Mouse (Mus musculus) intestine, embryonic 15.5 days (tissue): ENCODE data around the gene Exosc5. TPM values are rescaled to one million over a fixed set of nuclear protein-coding genes. Genes with fewer than 3 reads are reported as not detected.

Experiments
- ATAC-seq: fragments of 200-750 bp; cut with Nextera tagmentation; 2 replicates; pipeline ENCODE4 v1.8.0; 2017; ENCODE audit warnings: moderate TSS enrichment, moderate library complexity
- H3K27ac ChIP-seq: fragments of 300-500 bp; sonication (generic); 2 replicates; pipeline ENCODE4 v1.5.1; 2015; ENCODE audit warnings: mild to moderate bottlenecking, inconsistent platforms
- H3K27me3 ChIP-seq: fragments of 300-500 bp; sonication (generic); replicated peaks from 2 replicates; pipeline ENCODE4 v1.6.1; 2015; ENCODE audit warnings: inconsistent platforms
- H3K36me3 ChIP-seq: fragments of 300-500 bp; sonication (generic); 2 replicates; pipeline ENCODE4 v1.6.1; 2015; ENCODE audit warnings: inconsistent platforms
- H3K4me1 ChIP-seq: fragments of 300-500 bp; sonication (generic); replicated peaks from 2 replicates; pipeline ENCODE4 v1.6.1; 2015; ENCODE audit warnings: inconsistent platforms
- H3K4me2 ChIP-seq: fragments of 300-500 bp; sonication (generic); replicated peaks from 2 replicates; pipeline ENCODE4 v1.6.1; 2015; ENCODE audit warnings: mild to moderate bottlenecking, inconsistent platforms
- H3K4me3 ChIP-seq: fragments of 300-500 bp; sonication (generic); replicated peaks from 2 replicates; pipeline ENCODE4 v1.5.1; 2015; ENCODE audit warnings: inconsistent platforms
- H3K9ac ChIP-seq: fragments of 300-500 bp; sonication (generic); 2 replicates; pipeline ENCODE4 v1.6.1; 2015; ENCODE audit warnings: inconsistent platforms
- H3K9me3 ChIP-seq: fragments of 300-500 bp; sonication (generic); 2 replicates; pipeline ENCODE4 v1.6.1; 2016; ENCODE audit warnings: inconsistent platforms
- WGBS: fragments of 180-500 bp; shearing (Covaris S2); methylation state at CpG from one replicate; pipeline ENCODE4 v1.1.7; 2015; 5-methylcytosine and 5-hydroxymethylcytosine counted together
- polyA plus RNA-seq: library from polyadenylated mRNA; unstranded; fragments of >200 nt; fragmentation: Nextera tagmentation; extraction: Ambion mirVana; gene quantifications from 2 replicates; pipeline ENCODE4 v1.2.1, GENCODE M21; 2015

Exosc5 gene
- polyA plus RNA-seq, 1 experiment from 2014 or later = 80.5 TPM

- Histone ChIP-seq H3K4me1 (peaks cover 28% of the 10 kb centered on the region), H3K27ac (no peak overlapping the region), H3K9me3 (no peaks in the 10 kb centered on the region), H3K27me3 (no peaks in the 10 kb centered on the region), H3K4me2 (no peak overlapping the region), H3K9ac (no peak overlapping the region), H3K4me3 (no peak overlapping the region), H3K36me3 (peaks cover 5% of the 10 kb centered on the region; the same call in 1 of the 2 replicates)
- WGBS = 91% methylated on average over 11 of the region's 11 CpGs
- ATAC-seq = no peak
Measured at GRCm38 (mm10) chr7:25623857-25624370, 35.0 kb upstream of the Exosc5 start.

- H3K4me1 ChIP-seq = peaks cover 29% of the 10 kb centered on the region
- 0 out of 2 replicates have a peak overlapping the region, but pooled peaks have one; percentile 40 for H3K27ac ChIP-seq
- H3K9me3 ChIP-seq = no peaks in the 10 kb centered on the region
- WGBS = 67% methylated on average over 5 of the region's 5 CpGs
- H3K9ac ChIP-seq = no peak overlapping the region
- no peak overlapping the region for H3K4me3 ChIP-seq
- H3K36me3 ChIP-seq = peaks cover 7% of the 10 kb centered on the region; the same call in 1 of the 2 replicates
- ATAC-seq = no peak
- no peak overlapping the region for H3K4me2 ChIP-seq
- no peaks in the 10 kb centered on the region for H3K27me3 ChIP-seq
Measured at GRCm38 (mm10) chr7:25624851-25625250, 34.1 kb upstream of the Exosc5 start.

- Histone ChIP-seq H3K36me3 (peaks cover 16% of the 10 kb centered on the region; the same call in 1 of the 2 replicates), H3K9ac (no peak overlapping the region), H3K4me2 (no peak overlapping the region), H3K4me1 (peaks cover 25% of the 10 kb centered on the region), H3K4me3 (no peak overlapping the region), H3K9me3 (no peaks in the 10 kb centered on the region), H3K27me3 (no peaks in the 10 kb centered on the region), H3K27ac (no peak overlapping the region)
- ATAC-seq = no peak
- 74% methylated on average over 10 of the region's 10 CpGs for WGBS
Measured at GRCm38 (mm10) chr7:25625594-25626250, 33.2 kb upstream of the Exosc5 start.

- H3K9ac ChIP-seq = peak within 1 kb of the TSS; percentile 57
- peaks cover 25% of the 10 kb centered on the region for H3K4me1 ChIP-seq
- no peaks in the 10 kb centered on the region for H3K9me3 ChIP-seq
- peaks cover 16% of the 10 kb centered on the region; the same call in 1 of the 2 replicates for H3K36me3 ChIP-seq
- peak within 1 kb of the TSS; percentile 60 for H3K27ac ChIP-seq
- no peaks in the 10 kb centered on the region for H3K27me3 ChIP-seq
- H3K4me2 ChIP-seq = peak within 1 kb of the TSS; percentile 84
- ATAC-seq = peak; percentile 55
- 14% methylated on average over 29 of the region's 29 CpGs for WGBS
- peak within 1 kb of the TSS; percentile 48 for H3K4me3 ChIP-seq
Measured at GRCm38 (mm10) chr7:25626509-25627430, 32.2 kb upstream of the Exosc5 start, which contains the start of gene B3gnt8. TSS of gene B3gnt8 (plus strand) at chr7:25626654.

GRCm38 (mm10) chr7:25627431-25628322 is 31.3 kb upstream of the Exosc5 start:
- H3K4me3 ChIP-seq = peak overlapping the region; percentile 48
- H3K27me3 ChIP-seq = no peaks in the 10 kb centered on the region
- H3K36me3 ChIP-seq = peaks cover 16% of the 10 kb centered on the region; the same call in 1 of the 2 replicates
- ATAC-seq = peak; percentile 91
- H3K4me1 ChIP-seq = peaks cover 25% of the 10 kb centered on the region
- H3K9ac ChIP-seq = peak overlapping the region; percentile 57
- 15% methylated on average over 37 of the region's 38 CpGs for WGBS
- H3K4me2 ChIP-seq = peak overlapping the region; percentile 84
- peak overlapping the region; percentile 60 for H3K27ac ChIP-seq
- no peaks in the 10 kb centered on the region for H3K9me3 ChIP-seq

- H3K4me2 ChIP-seq = peak overlapping the region; percentile 84
- H3K27me3 ChIP-seq = no peaks in the 10 kb centered on the region
- peak overlapping the region; percentile 57 for H3K9ac ChIP-seq
- H3K36me3 ChIP-seq = peaks cover 16% of the 10 kb centered on the region; the same call in 1 of the 2 replicates
- ATAC-seq = no peak
- no peak overlapping the region for H3K27ac ChIP-seq
- WGBS = 56% methylated on average over 8 of the region's 8 CpGs
- no peaks in the 10 kb centered on the region for H3K9me3 ChIP-seq
- peak overlapping the region; percentile 48 for H3K4me3 ChIP-seq
- peaks cover 25% of the 10 kb centered on the region for H3K4me1 ChIP-seq
Measured at GRCm38 (mm10) chr7:25628323-25628620, 30.7 kb upstream of the Exosc5 start.

GRCm38 (mm10) chr7:25632679-25633078 is 26.3 kb upstream of the Exosc5 start:
- WGBS = 91% methylated on average over 5 of the region's 5 CpGs
- no peaks in the 10 kb centered on the region for H3K9me3 ChIP-seq
- no peak for ATAC-seq
- 0 out of 2 replicates have a peak, but pooled peaks cover 13% of the 10 kb centered on the region for H3K36me3 ChIP-seq
- H3K27ac ChIP-seq = no peak overlapping the region
- no peak overlapping the region for H3K4me3 ChIP-seq
- H3K9ac ChIP-seq = no peak overlapping the region
- peaks cover 11% of the 10 kb centered on the region for H3K4me1 ChIP-seq
- H3K27me3 ChIP-seq = no peaks in the 10 kb centered on the region
- no peak overlapping the region for H3K4me2 ChIP-seq

GRCm38 (mm10) chr7:25636373-25636772 is 22.6 kb upstream of the Exosc5 start:
- Histone ChIP-seq H3K9me3 (no peaks in the 10 kb centered on the region), H3K4me2 (no peak overlapping the region), H3K4me1 (no peaks in the 10 kb centered on the region), H3K4me3 (no peak overlapping the region), H3K36me3 (0 out of 2 replicates have a peak, but pooled peaks cover 2% of the 10 kb centered on the region), H3K27me3 (no peaks in the 10 kb centered on the region), H3K27ac (no peak overlapping the region), H3K9ac (no peak overlapping the region)
- 27% methylated on average over 3 of the region's 3 CpGs for WGBS
- ATAC-seq = no peak

- WGBS = 91% methylated on average over 5 of the region's 5 CpGs
- no peak overlapping the region for H3K4me2 ChIP-seq
- no peak overlapping the region for H3K9ac ChIP-seq
- no peak overlapping the region for H3K27ac ChIP-seq
- no peaks in the 10 kb centered on the region for H3K4me1 ChIP-seq
- H3K36me3 ChIP-seq = 0 out of 2 replicates have a peak, but pooled peaks cover 2% of the 10 kb centered on the region
- no peak for ATAC-seq
- H3K27me3 ChIP-seq = no peaks in the 10 kb centered on the region
- H3K9me3 ChIP-seq = no peaks in the 10 kb centered on the region
- H3K4me3 ChIP-seq = no peak overlapping the region
Measured at GRCm38 (mm10) chr7:25637099-25637498, 21.9 kb upstream of the Exosc5 start.

GRCm38 (mm10) chr7:25639754-25640153 is 19.2 kb upstream of the Exosc5 start:
- WGBS = 88% methylated on average over 4 of the region's 4 CpGs
- no peaks in the 10 kb centered on the region for H3K4me1 ChIP-seq
- ATAC-seq = no peak
- no peak overlapping the region for H3K4me3 ChIP-seq
- H3K4me2 ChIP-seq = no peak overlapping the region
- H3K36me3 ChIP-seq = 0 out of 2 replicates have a peak, but pooled peaks cover 2% of the 10 kb centered on the region
- no peak overlapping the region for H3K9ac ChIP-seq
- H3K27me3 ChIP-seq = no peaks in the 10 kb centered on the region
- no peaks in the 10 kb centered on the region for H3K9me3 ChIP-seq
- H3K27ac ChIP-seq = no peak overlapping the region

- no peaks in the 10 kb centered on the region for H3K27me3 ChIP-seq
- H3K4me3 ChIP-seq = no peak overlapping the region
- no peak overlapping the region for H3K9ac ChIP-seq
- no peak overlapping the region for H3K4me2 ChIP-seq
- H3K27ac ChIP-seq = no peak overlapping the region
- H3K4me1 ChIP-seq = no peaks in the 10 kb centered on the region
- ATAC-seq = no peak
- no peaks in the 10 kb centered on the region for H3K9me3 ChIP-seq
- no peaks in the 10 kb centered on the region for H3K36me3 ChIP-seq
- 76% methylated on average over 10 of the region's 10 CpGs for whole genome bisulfite sequencing
Measured at GRCm38 (mm10) chr7:25644136-25644535, 14.8 kb upstream of the Exosc5 start.
